Mouse (Mus musculus) megakaryocyte, adult 5-6 weeks (primary cell): Measurements from ENCODE around the gene Hhipl1. TPM values are rescaled to one million over a fixed set of nuclear protein-coding genes. Genes with fewer than 3 reads are reported as not detected.

ENCODE experiments used
- ATAC-seq: 2 replicates; pipeline ENCODE4 v1.8.0; 2016; ENCODE audit warnings: mild to moderate bottlenecking, inconsistent platforms; ENCODE audit not compliant: poor library complexity, severe bottlenecking
- total RNA-seq, 2 experiments: library from RNA; stranded (forward) in 1 of 2; stranded (reverse) in 1 of 2; fragments of 153-499, 151-499 nt in 1 of 2; fragments of 221-1000, 200-1000 nt in 1 of 2; gene quantifications; 2 replicates each; pipeline versions ENCODE4 v1.2.3 to v1.2.4; 2015 to 2017

Hhipl1 gene
- total RNA-seq, 2 experiments from 2014 or later = not detected

- no peak for ATAC-seq
Measured at GRCm38 (mm10) chr12:108277341-108277841, 28.7 kb upstream of the Hhipl1 start.

GRCm38 (mm10) chr12:108278221-108278918 is 27.7 kb upstream of the Hhipl1 start:
- ATAC-seq = no peak

DNA sequence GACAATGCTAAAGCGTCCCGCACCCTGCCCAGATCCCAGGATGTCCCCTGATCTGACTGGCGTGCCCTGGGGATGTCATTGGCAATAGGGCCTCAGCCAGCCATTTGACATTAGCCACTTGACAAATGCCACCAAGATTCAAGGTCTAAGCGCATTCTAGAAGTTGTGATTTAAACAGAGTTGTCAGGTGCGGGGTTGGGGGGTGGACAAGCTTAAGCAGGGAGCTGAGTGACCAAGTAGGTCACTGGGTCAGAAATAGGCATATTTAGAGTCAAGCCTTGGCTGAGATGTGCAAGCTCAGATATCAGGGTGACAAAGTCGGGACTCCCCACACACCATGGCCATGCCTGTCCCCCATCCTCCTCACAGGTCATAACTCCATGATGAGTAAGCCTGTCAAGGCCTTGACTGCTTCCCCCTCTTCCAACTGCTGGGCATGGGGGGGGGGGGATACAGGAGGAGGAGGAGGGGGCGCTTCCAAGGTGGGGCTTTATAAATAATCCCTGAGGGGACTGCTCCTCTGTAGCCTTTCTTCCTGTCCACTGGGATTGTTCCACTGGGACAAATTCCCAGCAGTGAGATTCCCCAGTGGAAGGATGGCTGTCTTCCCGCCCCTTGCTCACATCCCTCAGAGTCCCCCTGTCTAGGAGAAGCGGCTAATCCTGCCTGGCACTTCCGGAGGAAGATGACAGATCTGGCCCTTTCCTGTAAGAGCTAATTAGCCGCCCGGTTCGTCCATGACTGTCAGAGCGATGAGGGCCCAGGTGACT is 21.4 kb upstream of the Hhipl1 start:
- ATAC-seq = no peak

- no peak for ATAC-seq
Measured at GRCm38 (mm10) chr12:108285225-108286011, 20.7 kb upstream of the Hhipl1 start.

- ATAC-seq = no peak
Measured at GRCm38 (mm10) chr12:108286381-108286780, 19.7 kb upstream of the Hhipl1 start.

- no peak for ATAC-seq
Measured at GRCm38 (mm10) chr12:108287011-108287410, 19.1 kb upstream of the Hhipl1 start.

- ATAC-seq = no peak
Measured at GRCm38 (mm10) chr12:108288127-108288880, 17.8 kb upstream of the Hhipl1 start.

DNA sequence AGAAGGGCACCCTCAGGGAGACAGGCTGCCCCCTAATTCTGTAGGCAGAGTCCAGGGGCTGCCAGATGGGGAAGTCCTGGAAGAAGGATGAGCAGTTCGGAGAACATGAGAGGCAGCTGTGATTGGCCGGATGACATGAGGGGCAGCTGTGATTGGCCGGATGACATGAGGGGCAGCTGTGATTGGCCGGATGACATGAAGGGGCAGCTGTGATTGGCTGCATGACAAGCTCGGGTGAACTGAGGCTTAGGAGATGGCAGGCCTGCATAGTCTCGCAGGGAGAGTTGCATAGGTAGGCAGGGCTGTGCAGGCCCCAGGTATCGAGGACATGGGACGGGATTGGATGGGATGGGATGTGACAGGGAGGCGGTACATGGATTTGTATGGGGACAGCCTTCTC is 13.7 kb upstream of the Hhipl1 start:
- ATAC-seq = 0 out of 2 replicates have a peak, but pooled peaks have one; percentile 34

- ATAC-seq = peak; percentile 79
Measured at GRCm38 (mm10) chr12:108292957-108293356, 13.1 kb upstream of the Hhipl1 start.

GRCm38 (mm10) chr12:108294620-108295019 is 11.4 kb upstream of the Hhipl1 start:
- no peak for ATAC-seq

DNA sequence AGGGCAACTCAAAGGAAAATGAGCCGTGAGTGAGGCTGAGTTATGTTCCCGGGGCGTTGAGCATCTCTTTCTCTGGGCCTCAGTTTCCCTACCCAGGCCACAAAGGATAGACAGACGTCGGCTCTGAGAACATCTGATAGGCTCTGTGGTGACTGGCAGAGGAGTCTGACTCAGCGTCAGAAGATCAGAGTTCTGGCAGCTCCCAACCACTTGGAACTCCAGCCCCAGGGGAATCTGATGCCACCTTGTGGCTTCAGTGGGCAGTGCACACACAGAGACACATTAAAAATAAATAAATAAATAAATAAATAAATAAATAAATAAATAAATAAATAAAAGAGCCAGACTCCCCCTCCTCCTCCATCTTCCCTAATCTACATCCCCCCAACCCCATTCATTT is 9.0 kb upstream of the Hhipl1 start:
- ATAC-seq = no peak

GRCm38 (mm10) chr12:108301006-108301405 is 5.1 kb upstream of the Hhipl1 start:
- ATAC-seq = no peak

- no peak for ATAC-seq
Measured at GRCm38 (mm10) chr12:108303778-108304365, 2.2 kb upstream of the Hhipl1 start.

DNA sequence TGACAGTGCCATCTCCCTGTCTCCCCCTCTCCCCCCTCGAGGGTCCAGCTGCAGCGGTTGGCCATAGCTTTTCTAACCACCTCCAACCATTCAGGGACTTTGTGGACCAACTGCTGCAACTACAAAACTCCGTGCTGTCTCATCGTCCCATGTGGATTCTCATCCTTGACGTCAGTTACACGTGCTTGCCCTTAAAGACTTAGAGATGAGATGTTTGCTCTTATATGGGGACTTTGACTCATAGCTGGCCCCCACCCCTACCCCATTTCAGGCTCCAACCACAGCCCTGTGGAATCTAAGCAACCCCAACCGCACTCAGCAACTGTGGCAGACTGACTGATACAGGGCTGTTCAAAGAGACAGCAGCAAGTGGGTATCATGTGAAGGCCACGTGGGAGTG is 898 bp upstream of the Hhipl1 start:
- ATAC-seq = no peak

DNA sequence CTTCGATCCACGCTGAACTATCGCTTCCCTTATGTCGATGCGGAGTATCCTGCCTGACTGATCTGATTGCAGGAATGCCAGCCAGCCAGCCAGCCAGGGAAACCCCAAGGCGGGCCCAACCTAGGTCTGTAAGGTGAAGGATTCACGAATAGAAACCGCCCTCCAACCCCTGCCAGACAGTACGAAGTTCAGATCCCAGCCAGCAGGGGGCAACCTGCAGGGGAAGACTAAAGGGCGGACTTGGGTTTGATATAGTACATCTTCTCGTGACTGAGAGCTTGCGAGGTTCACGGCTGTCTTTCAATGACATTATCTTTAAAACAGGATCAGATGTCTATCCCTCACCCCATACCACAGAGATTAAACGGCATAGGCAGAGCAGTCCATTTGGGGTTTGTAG is 1.5 kb downstream of the Hhipl1 start:
- ATAC-seq = peak; percentile 47; the same call in 1 of the 2 replicates

- no peak for ATAC-seq
Measured at GRCm38 (mm10) chr12:108308363-108308856, 2.3 kb downstream of the Hhipl1 start.

DNA sequence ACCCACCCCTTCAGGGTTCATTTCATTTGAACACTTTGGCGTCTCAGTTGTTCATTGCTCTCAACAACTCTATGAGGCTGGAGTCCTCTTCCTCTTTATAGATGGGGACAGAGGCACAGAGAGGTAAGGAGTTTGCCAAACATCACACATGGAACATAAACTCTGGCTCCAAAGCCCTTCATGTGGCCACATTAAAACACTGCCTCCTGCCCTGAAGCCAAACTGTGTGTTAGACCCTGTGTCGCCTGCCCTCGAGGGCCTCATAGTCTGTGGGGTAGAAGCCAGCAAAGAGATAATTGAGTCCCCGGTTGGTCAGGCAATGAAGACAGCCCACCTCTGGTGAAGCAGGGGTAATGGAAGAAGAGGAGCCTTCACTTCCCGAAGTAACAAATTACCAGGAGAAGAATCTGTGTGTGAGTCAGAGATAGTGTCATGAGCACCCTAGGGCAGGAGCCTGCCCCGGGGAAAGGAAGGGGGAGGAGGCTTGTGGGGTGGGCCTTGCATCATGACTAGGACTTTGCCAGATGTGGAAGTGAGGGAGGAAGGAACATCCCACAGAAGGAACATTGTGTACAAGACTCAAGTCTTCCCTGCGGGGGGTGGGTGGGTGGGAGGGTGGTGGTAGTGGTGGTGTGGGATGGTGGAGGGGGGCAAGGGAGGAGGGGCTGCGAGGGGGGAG is 3.2 kb downstream of the Hhipl1 start:
- 0 out of 2 replicates have a peak, but pooled peaks have one; percentile 45 for ATAC-seq

DNA sequence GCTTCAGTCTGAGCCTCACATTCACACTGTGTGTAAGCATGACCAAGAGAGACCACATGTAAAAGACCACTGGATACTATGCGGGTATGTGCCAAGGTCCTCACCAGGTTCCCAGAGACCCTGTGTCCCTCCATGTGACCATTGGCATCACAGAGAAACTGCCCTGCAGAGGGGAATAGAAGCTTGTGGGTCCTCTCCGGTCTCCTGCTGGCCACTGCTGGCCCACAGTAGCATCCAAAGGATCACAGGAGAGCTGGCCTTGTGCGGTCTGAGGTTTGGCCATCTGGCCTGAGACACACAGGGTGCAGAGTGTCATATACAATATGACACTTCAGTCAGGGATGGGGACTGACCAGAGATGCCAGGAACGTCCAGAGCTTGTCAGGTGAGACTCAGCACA is 4.0 kb downstream of the Hhipl1 start:
- no peak for ATAC-seq

DNA sequence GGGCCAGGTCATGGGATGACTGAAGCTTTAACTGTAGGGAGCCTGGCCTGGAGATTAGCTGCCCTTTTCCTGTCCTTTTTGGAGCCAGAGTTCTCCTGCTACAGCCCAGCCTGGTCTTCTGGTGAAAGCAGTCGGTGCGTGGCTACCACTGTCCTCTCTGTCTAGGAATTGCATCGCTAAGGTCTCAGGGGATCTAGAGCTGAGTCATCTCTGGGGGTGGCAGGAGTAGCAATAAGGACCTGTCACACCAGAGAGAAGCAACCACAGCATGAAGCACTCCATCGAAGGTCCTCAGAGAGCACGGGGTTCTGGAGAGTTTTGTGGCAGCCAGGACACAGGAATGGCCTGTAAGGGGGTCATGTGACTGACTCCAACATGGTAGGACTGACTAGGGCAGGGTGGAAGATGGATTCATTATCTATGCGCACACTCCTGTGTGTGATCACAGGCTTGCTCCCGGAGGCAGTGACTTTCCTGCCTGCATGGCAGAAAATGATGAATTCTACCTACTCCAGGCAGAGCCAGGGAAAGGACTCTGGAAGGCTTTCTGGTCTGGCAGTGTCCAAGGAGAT is 4.5 kb downstream of the Hhipl1 start:
- ATAC-seq = no peak
